Mouse (Mus musculus): ENCODE results near the gene Ndrg2. TPM values are rescaled to one million over a fixed set of nuclear protein-coding genes. Genes with fewer than 3 reads are reported as not detected.

Gene Ndrg2
- polyA plus RNA-seq, 1 experiment from 2014 or later = 92.7 TPM

DNA sequence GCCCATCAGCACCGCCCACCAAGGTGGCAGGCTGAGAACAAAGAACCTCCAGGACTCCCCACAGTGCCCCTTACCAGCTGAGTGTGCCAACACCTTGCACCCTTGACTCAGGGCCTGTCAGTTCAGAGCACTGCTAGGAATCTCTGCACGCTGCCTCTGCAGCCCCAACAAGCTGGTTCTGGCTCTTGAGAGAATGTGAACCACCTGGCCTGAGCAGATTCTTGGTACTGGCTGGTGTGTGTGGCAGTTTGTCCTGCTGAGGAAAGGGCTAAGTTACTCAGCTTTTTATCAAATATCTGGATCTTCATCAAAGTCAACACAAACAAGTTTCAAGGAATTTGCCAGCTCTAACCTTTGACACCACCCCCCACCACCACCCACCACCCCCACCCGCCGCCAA is 9.5 kb upstream of the Ndrg2 start:
- DNase-seq (ENCODE audit: low spot score) = no peak
- WGBS = 63% methylated on average over 4 of the region's 4 CpGs
- no peak overlapping the region for H3K4me3 ChIP-seq
- H3K4me1 ChIP-seq = peaks cover 32% of the 10 kb centered on the region
- 0 out of 2 replicates have a peak overlapping the region, but pooled peaks have one; percentile 23 for H3K27ac ChIP-seq
- no peaks in the 10 kb centered on the region for H3K36me3 ChIP-seq
- H3K27me3 ChIP-seq (ENCODE audit: insufficient read depth, poor library complexity, severe bottlenecking) = no peaks in the 10 kb centered on the region
- H3K9me3 ChIP-seq = no peaks in the 10 kb centered on the region

- H3K36me3 ChIP-seq = no peaks in the 10 kb centered on the region
- H3K9me3 ChIP-seq = no peaks in the 10 kb centered on the region
- peaks cover 32% of the 10 kb centered on the region for H3K4me1 ChIP-seq
- DNase-seq (ENCODE audit: low spot score) = no peak
- H3K27me3 ChIP-seq (ENCODE audit: insufficient read depth, poor library complexity, severe bottlenecking) = no peaks in the 10 kb centered on the region
- 82% methylated on average over 2 of the region's 2 CpGs for WGBS
- no peak overlapping the region for H3K4me3 ChIP-seq
- no peak overlapping the region for H3K27ac ChIP-seq
These were observed 9.0 kb upstream of the Ndrg2 start for GRCm38 (mm10) chr14:51922910-51923309.

DNA sequence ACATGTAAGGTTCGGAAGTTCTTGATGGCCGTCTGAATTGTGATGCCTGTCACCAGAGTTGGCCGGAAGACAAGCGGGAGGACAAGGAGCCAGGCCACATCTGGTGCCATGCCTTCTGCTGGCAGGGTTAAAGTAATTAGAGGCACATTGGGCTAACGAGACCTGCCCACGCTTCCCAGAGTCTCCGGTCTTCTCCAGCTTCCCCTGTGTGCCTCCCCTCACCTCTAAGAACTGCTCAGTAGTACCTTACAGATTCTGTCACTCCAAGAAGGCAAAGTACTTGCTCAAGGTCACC is 8.6 kb upstream of the Ndrg2 start, which contains the start of gene Rnase13:
TSS of gene Rnase13 (minus strand) at position 203 of the 295 bp plus-strand sequence.
- H3K27me3 ChIP-seq (ENCODE audit: insufficient read depth, poor library complexity, severe bottlenecking) = no peaks in the 10 kb centered on the region
- no peaks in the 10 kb centered on the region for H3K36me3 ChIP-seq
- no peaks in the 10 kb centered on the region for H3K9me3 ChIP-seq
- H3K27ac ChIP-seq = peak within 1 kb of the TSS; percentile 64; the same call in 1 of the 2 replicates
- no peak for DNase-seq (ENCODE audit: low spot score)
- no peak within 1 kb of the TSS for H3K4me3 ChIP-seq
- whole genome bisulfite sequencing = 84% methylated on average over 7 of the region's 7 CpGs
- peaks cover 32% of the 10 kb centered on the region for H3K4me1 ChIP-seq

- Histone ChIP-seq H3K27me3 (ENCODE audit: insufficient read depth, poor library complexity, severe bottlenecking) (no peaks in the 10 kb centered on the region), H3K4me1 (peaks cover 32% of the 10 kb centered on the region), H3K4me3 (no peak overlapping the region), H3K27ac (peak overlapping the region; percentile 64; the same call in 1 of the 2 replicates), H3K9me3 (no peaks in the 10 kb centered on the region), H3K36me3 (no peaks in the 10 kb centered on the region)
- 72% methylated on average over 16 of the region's 16 CpGs for WGBS
- DNase-seq (ENCODE audit: low spot score) = no peak
These were observed 8.0 kb upstream of the Ndrg2 start for GRCm38 (mm10) chr14:51921759-51922570.

DNA sequence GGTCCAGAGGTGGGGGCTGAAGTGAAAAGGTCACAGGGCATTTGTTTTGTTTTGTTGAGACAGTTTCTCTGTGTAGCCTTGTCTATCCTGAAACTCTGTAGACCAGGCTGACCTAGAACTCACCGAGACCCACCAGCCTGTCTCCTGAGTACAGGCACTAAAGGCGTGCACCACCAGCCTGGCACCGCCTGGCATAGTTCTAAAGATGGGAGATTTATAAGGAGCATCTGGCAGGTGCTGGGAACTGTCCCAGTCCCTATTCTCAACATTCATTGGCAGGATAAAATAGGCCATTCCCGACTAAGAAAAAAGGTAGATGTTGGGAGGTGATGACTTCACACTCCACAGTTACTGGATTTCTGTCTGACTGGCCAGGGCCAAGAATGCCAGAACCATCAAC is 5.0 kb upstream of the Ndrg2 start:
- Histone ChIP-seq H3K4me1 (peaks cover 41% of the 10 kb centered on the region), H3K27me3 (ENCODE audit: insufficient read depth, poor library complexity, severe bottlenecking) (no peaks in the 10 kb centered on the region), H3K36me3 (no peaks in the 10 kb centered on the region), H3K4me3 (no peak overlapping the region), H3K27ac (no peak overlapping the region), H3K9me3 (no peaks in the 10 kb centered on the region)
- 84% methylated on average over 4 of the region's 4 CpGs for WGBS
- DNase-seq (ENCODE audit: low spot score) = no peak

GRCm38 (mm10) chr14:51918125-51918524 is 4.2 kb upstream of the Ndrg2 start, which contains the start of gene Tppp2:
Gene Tppp2, plus strand, starts transcription at chr14:51918425.
- no peak for DNase-seq (ENCODE audit: low spot score)
- Histone ChIP-seq H3K4me1 (peaks cover 36% of the 10 kb centered on the region), H3K4me3 (no peak within 1 kb of the TSS), H3K36me3 (no peaks in the 10 kb centered on the region), H3K9me3 (no peaks in the 10 kb centered on the region), H3K27me3 (ENCODE audit: insufficient read depth, poor library complexity, severe bottlenecking) (no peaks in the 10 kb centered on the region), H3K27ac (no peak within 1 kb of the TSS)
- 86% methylated on average over 4 of the region's 4 CpGs for WGBS

DNA sequence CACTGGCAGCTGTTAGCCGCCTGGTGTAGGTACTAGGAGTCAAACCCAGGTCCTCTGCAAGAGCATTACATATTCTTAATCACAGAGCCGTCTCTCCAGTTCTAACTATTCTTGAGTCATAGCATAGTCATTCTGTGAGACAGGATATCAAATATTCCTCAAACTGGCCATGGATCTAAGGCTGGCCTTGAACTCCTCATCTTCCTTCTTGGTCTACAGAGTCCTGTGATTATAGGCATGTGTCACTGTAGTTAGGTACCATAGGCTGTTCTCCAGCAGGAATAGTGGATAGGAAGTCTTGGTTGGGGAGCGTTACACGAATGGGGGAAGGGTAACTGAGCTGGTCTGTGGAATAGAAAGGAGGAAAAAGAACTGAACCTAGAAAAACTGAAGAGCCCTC is 2.6 kb upstream of the Ndrg2 start:
- peaks cover 1% of the 10 kb centered on the region; the same call in 1 of the 2 replicates for H3K36me3 ChIP-seq
- peaks cover 2% of the 10 kb centered on the region; the same call in 1 of the 2 replicates for H3K27me3 ChIP-seq (ENCODE audit: insufficient read depth, poor library complexity, severe bottlenecking)
- DNase-seq (ENCODE audit: low spot score) = no peak
- WGBS = 81% methylated on average over 4 of the region's 4 CpGs
- no peak overlapping the region for H3K4me3 ChIP-seq
- H3K27ac ChIP-seq = no peak overlapping the region
- peaks cover 32% of the 10 kb centered on the region for H3K4me1 ChIP-seq
- H3K9me3 ChIP-seq = no peaks in the 10 kb centered on the region

DNA sequence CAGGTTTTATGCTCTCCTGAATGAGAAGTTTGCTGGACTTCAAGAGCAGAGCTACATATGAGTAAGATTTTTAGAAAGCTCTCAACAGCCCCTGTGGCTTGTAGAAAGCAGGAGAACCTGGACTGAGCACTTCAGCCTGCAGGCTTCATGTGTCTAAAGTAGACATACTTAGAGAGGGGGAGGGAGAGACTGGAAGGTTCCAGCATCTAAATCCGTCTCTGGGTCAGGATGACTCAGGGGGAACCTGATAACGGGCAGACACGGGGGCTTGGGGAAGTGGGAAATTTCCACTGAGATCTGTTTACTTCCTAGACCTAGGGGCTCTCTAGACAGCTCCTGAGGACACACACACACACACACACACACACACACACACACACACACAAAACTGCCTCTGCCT is 1.1 kb upstream of the Ndrg2 start:
- H3K9me3 ChIP-seq = no peaks in the 10 kb centered on the region
- DNase-seq (ENCODE audit: low spot score) = no peak
- WGBS = 12% methylated on average over 3 of the region's 3 CpGs
- peaks cover 8% of the 10 kb centered on the region; the same call in 1 of the 2 replicates for H3K27me3 ChIP-seq (ENCODE audit: insufficient read depth, poor library complexity, severe bottlenecking)
- peaks cover 28% of the 10 kb centered on the region for H3K4me1 ChIP-seq
- H3K36me3 ChIP-seq = peaks cover 12% of the 10 kb centered on the region
- no peak overlapping the region for H3K4me3 ChIP-seq
- H3K27ac ChIP-seq = peak overlapping the region; percentile 90

DNA sequence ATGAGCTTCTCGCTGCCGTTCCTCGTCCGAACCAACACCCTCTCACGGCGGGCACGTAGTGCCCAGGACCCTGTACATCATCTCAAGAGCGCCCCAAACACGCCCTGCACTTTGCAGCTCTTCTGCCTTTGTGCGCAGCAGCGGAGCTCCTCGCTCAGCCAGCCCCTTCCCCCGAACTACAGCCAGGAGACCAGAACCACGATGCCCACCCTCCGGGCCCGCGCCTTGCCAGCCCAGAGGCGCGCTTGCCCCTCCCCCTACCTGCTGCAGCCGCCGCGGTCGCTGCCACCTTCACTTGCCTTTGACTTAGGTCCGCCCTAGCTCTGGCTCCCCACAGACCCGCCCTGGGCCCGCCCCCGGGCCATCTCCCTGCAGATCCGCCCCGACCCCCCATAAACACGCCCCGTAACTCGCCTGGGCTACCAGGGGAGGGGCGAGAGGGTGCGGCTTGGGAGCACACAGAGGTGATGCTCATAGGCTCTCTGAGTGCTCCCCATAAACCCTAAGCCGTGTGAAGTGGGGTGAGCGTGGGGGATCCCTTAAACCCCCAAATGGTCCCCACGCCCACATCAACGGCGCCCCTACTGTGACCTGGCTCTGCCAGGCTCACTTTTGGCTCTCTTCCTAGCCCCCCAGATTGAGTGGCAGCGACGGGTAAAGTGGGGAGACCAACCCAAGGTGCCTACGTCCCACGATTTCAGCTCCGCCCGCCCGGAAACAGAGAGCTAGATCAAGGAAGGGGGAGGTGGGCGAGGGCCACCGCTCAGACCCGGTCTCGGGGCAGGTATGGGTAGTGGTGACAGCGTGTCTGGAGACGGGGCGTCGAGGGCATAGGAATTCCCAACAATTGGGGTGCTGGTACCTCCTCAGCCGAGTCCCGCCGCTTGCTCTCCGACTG is 647 bp downstream of the Ndrg2 start:
- H3K4me1 ChIP-seq = peaks cover 28% of the 10 kb centered on the region
- no peaks in the 10 kb centered on the region for H3K9me3 ChIP-seq
- peaks cover 30% of the 10 kb centered on the region for H3K36me3 ChIP-seq
- peak overlapping the region; percentile 77 for H3K4me3 ChIP-seq
- under 1% methylated on average over 58 of the region's 58 CpGs for WGBS
- DNase-seq (ENCODE audit: low spot score) = peak; percentile 91
- peaks cover 9% of the 10 kb centered on the region; the same call in 1 of the 2 replicates for H3K27me3 ChIP-seq (ENCODE audit: insufficient read depth, poor library complexity, severe bottlenecking)
- peak overlapping the region; percentile 90 for H3K27ac ChIP-seq

DNA sequence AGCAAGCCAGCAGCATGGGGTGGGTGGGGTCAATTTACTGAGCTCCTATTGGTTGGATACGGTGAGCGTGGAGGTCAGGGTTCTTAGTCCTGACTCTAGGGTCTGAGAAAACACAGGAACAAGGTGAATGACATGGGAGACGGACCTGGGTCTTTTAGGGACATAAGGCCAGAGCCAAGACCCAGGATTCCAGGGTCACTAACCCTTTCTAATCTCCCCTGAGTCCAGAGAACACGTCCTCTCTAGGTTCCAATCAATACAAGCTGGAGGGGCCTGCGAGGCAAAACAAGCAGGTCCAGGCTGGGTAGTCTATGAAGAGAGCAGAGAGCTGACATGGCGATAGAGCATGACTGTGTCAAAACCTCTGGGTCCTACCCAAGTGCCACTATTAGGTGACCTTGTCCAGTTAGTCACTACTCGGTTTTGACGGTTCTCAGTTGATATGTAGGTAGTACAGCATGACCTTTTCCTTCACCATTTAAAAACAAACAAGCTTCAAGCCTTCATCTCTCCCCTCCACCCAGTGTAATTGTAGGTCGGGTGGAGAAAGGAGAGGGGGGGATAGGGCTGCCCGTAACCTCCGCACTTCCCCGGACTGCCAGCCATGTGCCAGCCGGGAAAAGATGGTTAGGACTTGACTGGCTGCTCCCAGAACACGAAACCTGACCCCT is 1.4 kb downstream of the Ndrg2 start:
- Histone ChIP-seq H3K4me3 (peak overlapping the region; percentile 77), H3K27me3 (ENCODE audit: insufficient read depth, poor library complexity, severe bottlenecking) (peaks cover 12% of the 10 kb centered on the region; the same call in 1 of the 2 replicates), H3K9me3 (no peaks in the 10 kb centered on the region), H3K4me1 (peaks cover 32% of the 10 kb centered on the region), H3K36me3 (peaks cover 37% of the 10 kb centered on the region), H3K27ac (peak overlapping the region; percentile 90)
- 5% methylated on average over 14 of the region's 14 CpGs for WGBS
- DNase-seq (ENCODE audit: low spot score) = no peak

GRCm38 (mm10) chr14:51911301-51911700 is 2.7 kb downstream of the Ndrg2 start:
- peaks cover 45% of the 10 kb centered on the region for H3K4me1 ChIP-seq
- peaks cover 39% of the 10 kb centered on the region for H3K36me3 ChIP-seq
- no peak overlapping the region for H3K4me3 ChIP-seq
- no peak for DNase-seq (ENCODE audit: low spot score)
- WGBS = 84% methylated on average over 10 of the region's 10 CpGs
- H3K9me3 ChIP-seq = no peaks in the 10 kb centered on the region
- H3K27me3 ChIP-seq (ENCODE audit: insufficient read depth, poor library complexity, severe bottlenecking) = peaks cover 12% of the 10 kb centered on the region; the same call in 1 of the 2 replicates
- H3K27ac ChIP-seq = no peak overlapping the region

- Histone ChIP-seq H3K27ac (no peak overlapping the region), H3K36me3 (peaks cover 49% of the 10 kb centered on the region), H3K9me3 (no peaks in the 10 kb centered on the region), H3K4me3 (no peak overlapping the region), H3K27me3 (ENCODE audit: insufficient read depth, poor library complexity, severe bottlenecking) (peaks cover 6% of the 10 kb centered on the region; the same call in 1 of the 2 replicates), H3K4me1 (peaks cover 30% of the 10 kb centered on the region)
- DNase-seq (ENCODE audit: low spot score) = no peak
- 73% methylated on average over 11 of the region's 11 CpGs for WGBS
These were observed 7.9 kb downstream of the Ndrg2 start for GRCm38 (mm10) chr14:51906102-51906501.

All from heart, embryonic 10.5 days (tissue).